Mouse (Mus musculus) urinary bladder, postnatal 4 days (tissue): ENCODE results near the gene Tmem255a.

Experiments
- DNase-seq, 2 experiments: peaks; one replicate each; pipeline ENCODE4 v3.0.0; 2021 to 2022; ENCODE audit warnings: low spot score in 2 of 2

Tmem255a gene

DNA sequence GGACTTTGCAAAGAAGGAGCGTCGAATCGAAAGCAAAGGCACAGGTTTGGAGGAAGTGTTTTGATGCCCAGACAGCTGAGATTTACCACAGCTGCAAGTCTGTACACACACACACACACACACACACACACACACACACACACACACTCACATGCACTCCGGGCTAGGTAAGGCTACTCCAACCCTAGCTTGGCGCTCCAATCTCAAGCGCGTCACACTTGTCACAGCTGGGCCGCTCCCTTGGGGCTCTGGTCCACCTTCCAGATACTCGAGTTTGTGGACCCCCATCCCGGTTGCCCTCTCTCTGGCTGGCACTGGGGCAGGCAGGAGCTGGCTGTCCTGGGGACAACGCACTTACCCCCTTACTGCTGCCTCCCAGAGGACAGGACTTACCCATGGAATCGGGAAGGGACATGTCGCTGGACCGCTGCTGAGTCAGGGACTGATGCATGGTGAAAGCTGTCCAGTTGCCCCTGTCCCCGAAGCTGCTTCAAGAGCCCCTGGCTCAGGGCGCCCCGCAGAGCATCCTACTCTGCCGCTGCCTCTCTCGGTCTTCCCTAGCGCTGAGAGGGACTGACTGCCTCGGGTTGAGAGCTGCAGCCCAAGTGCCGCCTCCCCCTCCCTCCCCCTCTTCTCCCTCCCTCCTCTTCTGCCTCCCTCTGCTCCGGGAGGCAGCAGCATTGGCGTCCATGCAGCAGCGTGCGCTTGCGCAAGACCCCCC, at the start of gene Tmem255a:
Tmem255a (minus strand) TSS at position 589 of the 721 bp plus-strand sequence.
- DNase-seq = peak in 1 of 2 experiments; percentile 17

DNA sequence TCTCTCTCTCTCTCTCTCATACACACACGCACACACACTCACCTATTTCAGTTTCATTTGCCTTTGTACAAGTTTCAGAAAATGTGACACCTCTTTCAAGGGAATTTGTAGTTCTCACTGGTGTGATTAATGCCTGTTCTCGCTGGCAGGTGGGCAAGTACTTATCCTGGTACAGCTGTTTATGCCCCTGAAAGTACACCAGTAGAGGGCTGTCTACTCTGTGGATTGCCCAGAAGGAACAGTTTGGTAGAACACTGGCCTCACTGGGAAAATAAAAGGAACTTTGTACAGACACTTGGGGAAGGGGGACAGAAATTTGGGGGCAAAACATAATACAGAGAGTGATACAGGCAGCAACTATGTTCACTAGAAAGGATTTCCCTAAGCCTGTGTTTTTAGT, 7.4 kb upstream of the Tmem255a start:
- no peak for DNase-seq

GRCm38 (mm10) chrX:38250352-38250950, 1.8 kb downstream of the Tmem255a start:
- peak in 1 of 2 experiments; percentile 61 for DNase-seq

DNA sequence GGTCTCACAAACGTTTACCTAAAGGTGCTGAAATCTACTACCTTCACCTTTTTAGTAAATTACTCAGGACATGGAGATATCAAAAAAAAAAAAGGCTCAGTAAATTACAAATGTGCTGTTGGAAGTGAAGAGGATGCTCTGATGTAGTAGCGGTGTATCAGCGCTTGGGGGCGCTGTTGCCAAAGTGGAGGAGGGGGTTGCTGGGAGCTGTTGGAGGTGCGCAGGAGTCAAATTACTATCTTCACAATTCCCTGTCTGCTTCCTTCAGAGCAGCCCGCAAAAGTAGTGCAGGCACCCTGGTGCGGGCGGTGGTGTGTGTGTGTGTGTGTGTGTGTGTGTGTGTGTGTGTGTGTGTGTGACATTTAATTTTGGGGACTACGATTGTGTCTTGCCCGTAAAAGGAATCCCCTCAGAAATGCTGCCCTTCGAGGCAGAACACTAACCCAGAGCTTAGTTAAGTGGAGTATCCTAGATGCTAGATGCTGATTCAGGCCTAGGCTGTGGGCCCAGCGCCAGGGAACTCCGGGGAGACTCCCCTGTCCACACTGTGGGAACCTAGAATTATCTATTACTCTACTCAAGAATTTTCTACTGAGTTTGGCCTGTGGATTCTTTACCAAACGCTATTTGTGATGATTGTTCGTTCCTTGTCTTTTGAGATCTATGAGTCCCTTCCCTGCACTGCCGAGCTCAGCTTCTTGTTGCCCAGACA, 2.4 kb downstream of the Tmem255a start:
- DNase-seq = peak; percentile 21 to 70

- DNase-seq = no peak
Observed at GRCm38 (mm10) chrX:38247601-38248000, 4.6 kb downstream of the Tmem255a start.

GRCm38 (mm10) chrX:38247108-38247507, 5.1 kb downstream of the Tmem255a start:
- DNase-seq = no peak

DNA sequence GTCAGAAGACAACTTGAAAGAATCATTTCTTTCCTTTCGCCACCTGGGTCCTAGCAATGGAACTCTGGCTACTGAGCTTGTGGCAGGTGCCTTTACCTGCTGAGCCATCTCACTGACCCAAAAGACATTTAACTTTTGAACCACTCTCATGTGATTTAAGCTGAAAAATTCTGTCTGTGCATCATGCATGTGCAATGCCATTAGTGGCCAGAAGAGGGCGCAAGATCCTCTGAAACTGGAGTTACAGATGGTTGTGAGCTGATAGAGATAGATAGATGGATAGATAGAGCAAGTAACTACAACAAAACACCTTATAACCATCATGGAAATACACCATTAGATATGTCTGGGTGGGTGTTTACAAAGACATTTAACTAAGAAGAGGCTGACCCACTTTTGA, 14.5 kb downstream of the Tmem255a start:
- peak in 1 of 2 experiments; percentile 66 for DNase-seq

DNA sequence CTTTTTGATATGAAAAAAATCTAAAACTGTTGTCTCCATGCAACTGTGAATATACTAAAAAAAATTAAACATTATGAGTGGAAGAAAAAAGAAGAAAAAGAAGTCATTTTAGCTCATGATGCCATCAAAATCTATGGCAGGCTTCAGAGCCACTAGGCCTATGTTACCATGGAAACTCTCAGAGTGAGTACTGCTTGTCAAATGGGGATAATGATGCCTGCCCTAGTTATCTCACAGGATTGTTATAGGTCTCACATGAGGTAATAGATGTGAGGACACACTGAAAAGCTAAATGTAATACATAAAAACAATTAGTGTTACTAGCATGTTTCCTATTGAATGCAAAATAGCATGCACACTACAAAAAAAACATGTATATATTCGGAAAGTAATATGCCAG, 22.4 kb downstream of the Tmem255a start:
- no peak for DNase-seq

- no peak for DNase-seq
Observed at GRCm38 (mm10) chrX:38222757-38223156, 29.5 kb downstream of the Tmem255a start.

- no peak for DNase-seq
Observed at GRCm38 (mm10) chrX:38217676-38217991, 34.6 kb downstream of the Tmem255a start.

- no peak for DNase-seq
Observed at GRCm38 (mm10) chrX:38216986-38217675, 35.1 kb downstream of the Tmem255a start.

DNA sequence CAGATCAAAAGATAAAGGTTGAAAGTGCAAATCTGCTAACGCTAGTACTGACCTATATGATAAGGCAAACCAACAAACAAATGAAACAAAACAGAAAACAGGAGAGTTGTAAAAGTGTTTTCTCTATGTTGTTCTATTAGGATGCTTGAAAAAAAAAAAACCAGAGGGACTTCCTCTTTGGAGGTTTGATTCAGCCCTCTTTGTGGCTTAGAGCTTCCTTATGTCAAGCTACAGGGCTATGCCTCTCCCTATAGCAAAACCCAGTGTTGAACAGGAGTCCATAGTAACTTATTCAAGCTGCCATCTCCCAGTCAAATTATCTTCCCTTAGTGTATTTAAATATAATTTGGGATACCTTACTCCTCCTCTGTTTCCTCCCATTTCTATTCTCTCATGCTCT, 44.8 kb downstream of the Tmem255a start:
- DNase-seq = no peak

DNA sequence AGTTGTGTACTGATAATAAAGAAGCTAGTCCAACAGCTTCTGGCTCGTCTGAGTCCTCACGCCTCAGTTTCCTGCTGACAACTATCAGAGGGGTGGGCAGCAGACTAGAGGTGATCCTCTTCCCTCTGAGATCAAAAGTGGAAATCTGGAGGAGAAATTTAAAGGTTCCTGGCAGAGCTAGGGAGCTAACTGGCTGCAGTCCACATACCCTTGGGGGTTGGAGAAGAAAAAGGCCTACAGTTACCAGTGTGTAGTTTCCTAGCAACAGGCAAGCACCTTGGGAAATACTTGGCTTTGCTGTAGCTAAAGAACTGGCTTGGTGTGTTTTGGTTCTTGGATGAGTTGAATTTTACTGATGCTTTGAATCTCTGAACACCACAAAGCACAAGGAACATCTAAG, 50.4 kb downstream of the Tmem255a start:
- no peak for DNase-seq

GRCm38 (mm10) chrX:38190458-38190764, 61.8 kb downstream of the Tmem255a start:
- no peak for DNase-seq

DNA sequence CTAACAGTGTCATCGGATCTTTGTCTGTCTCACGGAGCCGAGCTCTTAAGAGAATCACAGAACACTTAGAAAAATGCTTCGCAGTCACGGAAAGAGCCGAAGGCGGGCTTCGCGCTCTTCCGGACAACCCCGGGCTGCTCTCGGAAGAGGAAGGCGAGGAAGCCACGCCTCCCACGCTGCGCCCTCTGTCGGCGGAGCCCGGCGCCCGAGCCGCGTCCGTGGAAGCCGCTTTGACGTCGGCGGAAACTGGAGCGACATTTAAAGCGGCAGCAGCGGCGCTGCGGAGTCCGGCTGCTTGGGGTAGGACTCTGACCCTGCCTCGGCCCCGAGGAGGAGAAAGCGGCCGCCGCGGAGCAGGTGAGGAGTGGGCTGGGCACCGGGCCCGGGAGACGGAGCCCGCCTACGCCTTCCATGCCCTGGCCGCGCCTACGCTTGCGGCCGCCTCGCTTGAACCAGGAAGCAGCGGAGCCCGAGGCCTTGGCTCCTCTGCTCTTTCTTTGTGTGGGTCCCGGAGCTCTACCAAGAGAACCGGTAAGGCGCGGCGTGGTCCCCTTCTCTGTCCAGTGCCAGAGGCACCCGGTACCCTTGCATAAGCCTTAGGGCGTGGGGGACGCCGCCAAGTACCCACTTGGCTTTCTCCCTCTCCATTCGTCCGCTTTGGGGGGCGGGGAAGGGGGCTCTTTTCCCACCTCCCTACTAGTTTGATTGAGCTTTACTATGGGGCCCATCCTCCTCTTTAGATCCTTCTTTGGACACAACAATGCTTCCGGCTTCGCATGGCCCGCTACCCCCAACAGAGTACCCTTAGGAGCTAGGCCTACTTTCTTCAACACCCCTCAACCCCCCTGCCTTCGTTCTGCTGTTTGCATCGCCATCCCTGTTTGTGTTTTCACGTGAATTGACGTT, 62.4 kb downstream of the Tmem255a start, which contains the start of gene Zbtb33:
Zbtb33 (plus strand) TSS at position 242 of the 906 bp plus-strand sequence.
- peak; percentile 79 to 89 for DNase-seq

GRCm38 (mm10) chrX:38185520-38185919, 66.7 kb downstream of the Tmem255a start:
- no peak for DNase-seq

GRCm38 (mm10) chrX:38181608-38182258, 70.5 kb downstream of the Tmem255a start:
- DNase-seq = peak in 1 of 2 experiments; percentile 22

GRCm38 (mm10) chrX:38180656-38181607, 71.3 kb downstream of the Tmem255a start:
- DNase-seq = peak in 1 of 2 experiments; percentile 17

- DNase-seq = peak in 1 of 2 experiments; percentile 47
Observed at GRCm38 (mm10) chrX:38179891-38180310, 72.3 kb downstream of the Tmem255a start.

DNA sequence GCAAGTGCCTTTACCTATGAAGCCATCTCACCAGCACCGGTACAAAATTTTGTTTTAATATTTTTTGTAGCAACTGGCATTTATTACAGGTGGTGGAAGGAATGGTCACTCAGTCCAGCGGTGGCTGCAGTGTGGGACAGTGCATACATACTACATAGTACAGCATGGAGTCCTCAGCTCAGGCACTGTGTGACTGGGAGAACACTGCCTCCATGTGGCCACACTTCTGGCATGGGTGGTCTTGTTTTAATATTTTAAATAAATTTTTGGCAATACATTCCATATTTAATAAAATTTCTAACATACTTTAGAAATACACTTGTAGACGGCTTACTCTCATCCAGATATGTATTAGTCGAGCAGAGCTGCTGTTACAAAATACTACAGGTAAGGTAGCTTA, 85.6 kb downstream of the Tmem255a start:
- no peak for DNase-seq
